Mouse (Mus musculus) CH12.LX (cell line): ENCODE measurements at regions not wholly inside any gene's neighbourhood (a gene's known extent, or its start where the extent isn't known, plus 50 kb on each side); places are given as distances from the start of the nearest gene placed in this dataset.

ENCODE experiments used
- DNase-seq: peaks from one replicate; pipeline ENCODE4 v3.0.0-alpha.2; 2013; ENCODE audit errors: extremely low read depth
- H3K27ac ChIP-seq: 2 replicates; pipeline ENCODE4 v1.5.1; 2012; ENCODE audit warnings: low read depth, mild to moderate bottlenecking, control low read depth, moderate library complexity; ENCODE audit not compliant: insufficient read depth
- H3K27me3 ChIP-seq: replicated peaks from 2 replicates; pipeline ENCODE3; 2012; ENCODE audit warnings: inconsistent platforms
- H3K36me3 ChIP-seq, 2 experiments: replicated peaks in 1 of 2; 2 replicates each; pipeline versions ENCODE3 to v1.6.1; 2012; ENCODE audit warnings: inconsistent platforms in 1 of 2, low read length in 1 of 2, mild to moderate bottlenecking in 1 of 2, mixed read lengths in 1 of 2, moderate library complexity in 1 of 2; ENCODE audit not compliant: control insufficient read depth in 1 of 2, insufficient read depth in 1 of 2
- H3K4me1 ChIP-seq, 2 experiments: 2 replicates each; pipeline ENCODE4 v1.6.1; 2012; ENCODE audit warnings: inconsistent platforms in 1 of 2, moderate library complexity in 1 of 2; ENCODE audit not compliant: insufficient read depth in 2 of 2, control insufficient read depth in 1 of 2
- H3K4me2 ChIP-seq: 2 replicates; pipeline ENCODE4 v1.6.1; 2012; ENCODE audit warnings: low read depth, mild to moderate bottlenecking, control low read depth; ENCODE audit not compliant: poor library complexity, insufficient read depth, severe bottlenecking
- H3K4me3 ChIP-seq, 3 experiments: fragments of 150-350 bp in 1 of 3; sonication (generic) in 1 of 3; replicated peaks in 1 of 3; 2 replicates each; pipeline versions ENCODE3 to v1.5.1; 2011 to 2012; ENCODE audit warnings: low read depth in 2 of 3, low read length in 2 of 3, mild to moderate bottlenecking in 2 of 3, moderate library complexity in 2 of 3, control low read depth in 1 of 3, improper control_type of control experiment in 1 of 3, inconsistent platforms in 1 of 3, mixed read lengths in 1 of 3; ENCODE audit not compliant: poor library complexity in 1 of 3
- H3K79me2 ChIP-seq: replicated peaks from 2 replicates; pipeline ENCODE4 v1.6.1; 2012; ENCODE audit warnings: mild to moderate bottlenecking, moderate library complexity; ENCODE audit not compliant: control insufficient read depth, poor library complexity, insufficient read depth, severe bottlenecking; ENCODE audit errors: extremely low read depth
- H3K9ac ChIP-seq: 2 replicates; pipeline ENCODE4 v1.6.1; 2012; ENCODE audit warnings: low read depth, mild to moderate bottlenecking, control low read depth, moderate library complexity; ENCODE audit not compliant: insufficient read depth
- H3K9me3 ChIP-seq: replicated peaks from 2 replicates; pipeline ENCODE3; 2012; ENCODE audit warnings: low read length, inconsistent platforms, mixed read lengths
- CTCF ChIP-seq, 2 experiments: IDR thresholded peaks in 1 of 2; conservative IDR thresholded peaks in 1 of 2; 2 replicates each; pipeline ENCODE4 v1.5.1; 2011 to 2012; ENCODE audit warnings: low read depth in 2 of 2, low read length in 2 of 2, improper control_type of control experiment in 1 of 2, inconsistent platforms in 1 of 2, mild to moderate bottlenecking in 1 of 2, moderate library complexity in 1 of 2
- E2F4 ChIP-seq: IDR thresholded peaks from 2 replicates; pipeline ENCODE4 v1.6.1; 2011; ENCODE audit warnings: low read depth, low read length, improper control_type of control experiment; ENCODE audit not compliant: insufficient replicate concordance
- EP300 ChIP-seq: IDR thresholded peaks from 2 replicates; pipeline ENCODE4 v1.6.1; 2011; ENCODE audit warnings: low read length, improper control_type of control experiment
- IRF4 ChIP-seq: IDR thresholded peaks from 2 replicates; pipeline ENCODE4 v1.6.1; 2014; ENCODE audit warnings: low read depth, mild to moderate bottlenecking, inconsistent platforms, low read length, improper control_type of control experiment
- KAT2A ChIP-seq: IDR thresholded peaks from 2 replicates; pipeline ENCODE4 v1.6.1; 2012; ENCODE audit warnings: low read length, improper control_type of control experiment, inconsistent platforms; ENCODE audit not compliant: insufficient replicate concordance
- MAX ChIP-seq: IDR thresholded peaks from 2 replicates; pipeline ENCODE4 v1.6.1; 2011; ENCODE audit warnings: low read length, improper control_type of control experiment
- RCOR1 ChIP-seq: conservative IDR thresholded peaks from 2 replicates; pipeline ENCODE4 v1.6.1; 2012; ENCODE audit warnings: low read depth, mild to moderate bottlenecking, inconsistent platforms, low read length, improper control_type of control experiment
- SMC3 ChIP-seq: IDR thresholded peaks from 2 replicates; pipeline ENCODE4 v1.6.1; 2011; ENCODE audit warnings: low read depth, low read length, improper control_type of control experiment
- TBP ChIP-seq: conservative IDR thresholded peaks from 2 replicates; pipeline ENCODE4 v1.6.1; 2011; ENCODE audit warnings: low read depth, low read length, improper control_type of control experiment
- UBTF ChIP-seq: IDR thresholded peaks from 2 replicates; pipeline ENCODE4 v1.6.1; 2012; ENCODE audit warnings: low read depth, mild to moderate bottlenecking, inconsistent platforms, low read length, improper control_type of control experiment, moderate library complexity
- USF2 ChIP-seq: conservative IDR thresholded peaks from 2 replicates; pipeline ENCODE4 v1.6.1; 2011; ENCODE audit warnings: low read depth, low read length, improper control_type of control experiment
- ZKSCAN1 ChIP-seq: IDR thresholded peaks from 2 replicates; pipeline ENCODE4 v1.6.1; 2012; ENCODE audit warnings: low read depth, inconsistent platforms, low read length, improper control_type of control experiment, borderline replicate concordance
- ZMIZ1 ChIP-seq: IDR thresholded peaks from 2 replicates; pipeline ENCODE4 v1.6.1; 2012; ENCODE audit warnings: low read depth, mild to moderate bottlenecking, inconsistent platforms, low read length, improper control_type of control experiment
- ZNF384 ChIP-seq: IDR thresholded peaks from 2 replicates; pipeline ENCODE4 v1.6.1; 2012; ENCODE audit warnings: low read depth, low read length, improper control_type of control experiment, inconsistent platforms
- dilution Hi-C: fragments of 300-500 bp; cut with MboI; formaldehyde crosslinking; loops from 2 replicates; pipeline ENCODE4 v1.14.3; 2020; ENCODE audit warnings: low sequenced_read_pairs; ENCODE audit not compliant: extremely low pct_unique_long_range_greater_than_20kb, extremely low pct_ligation_motif_present
- in situ Hi-C: fragments of 300-500 bp; cut with MboI; formaldehyde crosslinking; loops from 3 replicates; pipeline ENCODE4 v1.14.3; 2019; ENCODE audit warnings: low sequenced_read_pairs, low pct_ligation_motif_present, low pct_unique_long_range_greater_than_20kb, mixed read lengths

- Histone ChIP-seq H3K27ac (no peak overlapping the region), H3K27me3 (no peaks in the 10 kb centered on the region), H3K4me3 (no peak overlapping the region), H3K9me3 (no peaks in the 10 kb centered on the region), H3K4me2 (no peak overlapping the region), H3K36me3 (no peaks in the 10 kb centered on the region)
- DNase-seq: no peak
- no peak for TF ChIP-seq ZKSCAN1
- TF ChIP-seq E2F4: no peak
- TF ChIP-seq CTCF (conservative IDR thresholded peaks at IDR 0.05 in 1 of 2, IDR thresholded peaks at IDR 0.05 in 1 of 2; ENCODE audit: low read depth in 2 of 2, low read length in 2 of 2): no peak
- TF ChIP-seq UBTF: no peak
- TF ChIP-seq RCOR1: no peak
- no peak for TF ChIP-seq MAX
- no peak for TF ChIP-seq IRF4
- no peak for TF ChIP-seq SMC3
- TF ChIP-seq, all 38 proteins: peak for 0
- no peaks in the 10 kb centered on the region for H3K79me2 ChIP-seq
- in situ Hi-C loops (no loop called here), dilution Hi-C loops (no loop called here)
- no peak overlapping the region for H3K9ac ChIP-seq
- no peaks in the 10 kb centered on the region; a peak in 1 of 4 replicates for H3K4me1 ChIP-seq
Observed at GRCm38 (mm10) chr13:29048990-29049576, 95.6 kb upstream of the Sox4 start.

GRCm38 (mm10) chr13:29044655-29045054 is 91.1 kb upstream of the Sox4 start:
- Histone ChIP-seq H3K4me1 (no peaks in the 10 kb centered on the region; a peak in 1 of 4 replicates), H3K4me3 (no peak overlapping the region), H3K36me3 (no peaks in the 10 kb centered on the region), H3K9ac (no peak overlapping the region), H3K27ac (no peak overlapping the region), H3K27me3 (no peaks in the 10 kb centered on the region), H3K9me3 (peaks cover 2% of the 10 kb centered on the region), H3K79me2 (no peaks in the 10 kb centered on the region), H3K4me2 (no peak overlapping the region)
- in situ Hi-C loops: no loop called here
- DNase-seq: no peak
- dilution Hi-C loops: no loop called here
- TF ChIP-seq IRF4: no peak
- no peak for TF ChIP-seq SMC3
- TF ChIP-seq ZMIZ1: no peak
- no peak for TF ChIP-seq USF2
- no peak for TF ChIP-seq TBP
- no peak for TF ChIP-seq ZNF384
- no peak for TF ChIP-seq RCOR1
- TF ChIP-seq KAT2A: no peak

GRCm38 (mm10) chr13:29040331-29040730 is 86.8 kb upstream of the Sox4 start:
- DNase-seq: no peak
- in situ Hi-C loops (no loop called here), dilution Hi-C loops (no loop called here)
- Histone ChIP-seq H3K27me3 (no peaks in the 10 kb centered on the region), H3K4me2 (no peak overlapping the region), H3K79me2 (no peaks in the 10 kb centered on the region), H3K9me3 (peaks cover 2% of the 10 kb centered on the region), H3K27ac (no peak overlapping the region), H3K4me3 (no peak overlapping the region), H3K36me3 (no peaks in the 10 kb centered on the region), H3K4me1 (peaks cover 0 to 4% of the 10 kb centered on the region in 2 experiments; a peak in 2 of 4 replicates), H3K9ac (no peak overlapping the region)
- no peak for TF ChIP-seq EP300
- no peak for TF ChIP-seq TBP
- TF ChIP-seq RCOR1: no peak
